Comparison of ENCODE assay signal across 8 mouse cellular contexts in the genomic region with DNA sequence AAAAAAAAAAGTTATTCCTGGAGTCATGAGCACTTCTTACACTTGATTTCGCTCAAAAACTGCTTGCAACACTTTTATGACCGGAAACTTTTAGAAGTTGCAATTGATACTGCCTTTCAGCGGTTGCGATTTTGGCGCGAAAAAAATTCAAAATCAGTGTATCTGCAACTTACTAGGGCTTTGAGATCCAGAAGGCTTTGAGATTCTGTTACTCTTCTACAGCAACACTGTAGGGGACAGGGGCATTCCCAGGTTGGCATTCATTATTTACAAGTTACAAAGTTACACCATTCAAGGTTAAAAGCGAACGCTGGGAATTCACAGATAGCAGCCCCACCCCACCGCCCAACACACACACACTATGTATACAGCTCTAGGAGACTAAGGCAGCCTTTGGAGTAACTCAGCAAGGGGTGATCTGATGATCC. TPM values are rescaled to one million over a fixed set of nuclear protein-coding genes. Genes with fewer than 3 reads are reported as not detected.
A peak's percentile ranks its signal among the peaks of the same experiment; 100 is the strongest.
DNase-seq lines count a peak whose midpoint lies in the region; ATAC-seq and TF ChIP-seq lines count a peak whose summit lies in the region.

No protein-coding gene starts in this region.

- no peak for TF ChIP-seq CTCF in left cerebral cortex, adult 2 months (IDR thresholded peaks at IDR 0.05)
- TF ChIP-seq CTCF in midbrain, postnatal 0 days (IDR thresholded peaks at IDR 0.05), result no peak

- peak overlapping the region; percentile 48 for H3K4me3 ChIP-seq in left cerebral cortex, adult 2 months
- H3K4me3 ChIP-seq in forebrain, embryonic 15.5 days, result peak overlapping the region; percentile 46
- H3K4me3 ChIP-seq in limb, embryonic 10.5 days, result peak overlapping the region; percentile 52
- peak overlapping the region; percentile 37 for H3K4me3 ChIP-seq in midbrain, postnatal 0 days (ENCODE audit: low read depth, low read length)

- H3K4me1 ChIP-seq in forebrain, embryonic 15.5 days, result peaks cover 59% of the 10 kb centered on the region
- peaks cover 31% of the 10 kb centered on the region for H3K4me1 ChIP-seq in limb, embryonic 10.5 days
- H3K4me1 ChIP-seq in midbrain, postnatal 0 days (ENCODE audit: insufficient read depth, low read length), result peaks cover 11% of the 10 kb centered on the region

- under 1% methylated on average over 9 of the region's 9 CpGs for WGBS in forebrain, embryonic 15.5 days
- WGBS in limb, embryonic 10.5 days, result 3% methylated on average over 9 of the region's 9 CpGs
- 3% methylated on average over 9 of the region's 9 CpGs for WGBS in midbrain, postnatal 0 days

- H3K9me3 ChIP-seq in forebrain, embryonic 15.5 days, result no peaks in the 10 kb centered on the region
- no peaks in the 10 kb centered on the region for H3K9me3 ChIP-seq in limb, embryonic 10.5 days (replicated peaks)
- H3K9me3 ChIP-seq in midbrain, postnatal 0 days (ENCODE audit: low read length), result no peaks in the 10 kb centered on the region

- no peak for ATAC-seq in forebrain, embryonic 15.5 days (replicated peaks)
- ATAC-seq in midbrain, postnatal 0 days (ENCODE audit: low FRiP score), result no peak

- H3K4me2 ChIP-seq in forebrain, embryonic 15.5 days (replicated peaks), result peak overlapping the region; percentile 77
- peak overlapping the region; percentile 44 for H3K4me2 ChIP-seq in midbrain, postnatal 0 days (ENCODE audit: low read depth, low read length, poor library complexity, severe bottlenecking)

- intact Hi-C loops in left cerebral cortex, adult 2 months (cut with DNase I), result loop anchor here (10.0 kb wide), 3 partner anchors 1801 to 1911 kb away; a partner anchor contains a TSS

- no peaks in the 10 kb centered on the region for H3K36me3 ChIP-seq in forebrain, embryonic 15.5 days
- no peaks in the 10 kb centered on the region for H3K36me3 ChIP-seq in limb, embryonic 10.5 days
- no peaks in the 10 kb centered on the region for H3K36me3 ChIP-seq in midbrain, postnatal 0 days (ENCODE audit: insufficient read depth, low read length)

- peak overlapping the region; percentile 26; the same call in 1 of the 2 replicates for H3K9ac ChIP-seq in forebrain, embryonic 15.5 days (replicated peaks)
- H3K9ac ChIP-seq in midbrain, postnatal 0 days (replicated peaks; ENCODE audit: low read length, poor library complexity, severe bottlenecking), result no peak overlapping the region

- H3K27ac ChIP-seq in left cerebral cortex, adult 2 months, result no peak overlapping the region
- peak overlapping the region; percentile 88 for H3K27ac ChIP-seq in forebrain, embryonic 15.5 days (replicated peaks)
- peak overlapping the region; percentile 93 for H3K27ac ChIP-seq in limb, embryonic 10.5 days
- no peak overlapping the region for H3K27ac ChIP-seq in midbrain, postnatal 0 days (ENCODE audit: low read depth, low read length)

- no peaks in the 10 kb centered on the region for H3K27me3 ChIP-seq in forebrain, embryonic 15.5 days
- H3K27me3 ChIP-seq in limb, embryonic 10.5 days (ENCODE audit: low read depth, poor library complexity, severe bottlenecking), result no peaks in the 10 kb centered on the region
- H3K27me3 ChIP-seq in midbrain, postnatal 0 days (ENCODE audit: insufficient read depth, low read length), result no peaks in the 10 kb centered on the region

- peak in 1 of 2 experiments; percentile 13 for DNase-seq in left cerebral cortex, adult 2 months (ENCODE audit: extremely low spot score in 1 of 2, low spot score in 2 of 2)
- DNase-seq in left cerebral cortex, adult 11 months (ENCODE audit: low spot score), result no peak
- peak; percentile 54 for DNase-seq in adipocyte (ENCODE audit: low spot score)
- DNase-seq in limb, embryonic 10.5 days (ENCODE audit: low spot score), result peak; percentile 59
- peak; percentile 61 for DNase-seq in midbrain, postnatal 0 days (ENCODE audit: low spot score)
- DNase-seq in thymus, postnatal 4 days, result peak; percentile 47
- DNase-seq in ovary, postnatal 10 days (ENCODE audit: low spot score), result no peak

RNA-seq across cellular contexts. Expression of a gene that starts 0.6 kb away (rescaled TPM):
- total RNA-seq in left cerebral cortex, adult 2 months (2021), result 10 to 100 TPM; 49.9 to 62.3 TPM
- polyA plus RNA-seq in forebrain, embryonic 15.5 days (2015; fragmentation: Nextera tagmentation; extraction: Ambion mirVana), result 79.3 and 101 TPM in 2 replicates
- polyA plus RNA-seq in limb, embryonic 10.5 days (2016; fragmentation: Nextera tagmentation; extraction: Ambion mirVana), result 131 and 133 TPM in 2 replicates
- total RNA-seq in midbrain, postnatal 0 days (2014; rRNA removed), result 282 and 525 TPM in 2 replicates
- 8.2 and 10.0 TPM in 2 replicates for polyA plus RNA-seq in midbrain, postnatal 0 days (2015; fragmentation: Nextera tagmentation; extraction: Ambion mirVana)

RNA-seq across cellular contexts. Expression of a gene that starts 3.3 kb away (rescaled TPM):
- 1 to 10 TPM in 1 of 2 experiments, not detected in 1; 2.7 TPM for total RNA-seq in left cerebral cortex, adult 2 months (2021)
- polyA plus RNA-seq in forebrain, embryonic 15.5 days (2015; fragmentation: Nextera tagmentation; extraction: Ambion mirVana), result 2.6 and 3.0 TPM in 2 replicates
- 5.4 and 9.9 TPM in 2 replicates for polyA plus RNA-seq in limb, embryonic 10.5 days (2016; fragmentation: Nextera tagmentation; extraction: Ambion mirVana)
- total RNA-seq in midbrain, postnatal 0 days (2014; rRNA removed), result 145 and 318 TPM in 2 replicates
- polyA plus RNA-seq in midbrain, postnatal 0 days (2015; fragmentation: Nextera tagmentation; extraction: Ambion mirVana), result not detected in 2 replicates

RNA-seq across cellular contexts. Expression of a gene that starts 3.3 kb away (rescaled TPM):
- total RNA-seq in left cerebral cortex, adult 2 months (2021), result 1 to 10 TPM; 6.7 to 8.3 TPM
- polyA plus RNA-seq in forebrain, embryonic 15.5 days (2015; fragmentation: Nextera tagmentation; extraction: Ambion mirVana), result 9.6 and 13.7 TPM in 2 replicates
- 33.1 and 40.9 TPM in 2 replicates for polyA plus RNA-seq in limb, embryonic 10.5 days (2016; fragmentation: Nextera tagmentation; extraction: Ambion mirVana)
- total RNA-seq in midbrain, postnatal 0 days (2014; rRNA removed), result 54.7 and 116 TPM in 2 replicates
- 2.0 TPM in 2 replicates for polyA plus RNA-seq in midbrain, postnatal 0 days (2015; fragmentation: Nextera tagmentation; extraction: Ambion mirVana)

RNA-seq across cellular contexts. Expression of a gene that starts 3.5 kb away (rescaled TPM):
- 1 to 10 TPM; 1.3 to 5.5 TPM for total RNA-seq in left cerebral cortex, adult 2 months (2021)
- 0.67 and 1.9 TPM in 2 replicates for polyA plus RNA-seq in forebrain, embryonic 15.5 days (2015; fragmentation: Nextera tagmentation; extraction: Ambion mirVana)
- 3.4 and 5.5 TPM in 2 replicates for polyA plus RNA-seq in limb, embryonic 10.5 days (2016; fragmentation: Nextera tagmentation; extraction: Ambion mirVana)
- 41.9 and 77.2 TPM in 2 replicates for total RNA-seq in midbrain, postnatal 0 days (2014; rRNA removed)
- polyA plus RNA-seq in midbrain, postnatal 0 days (2015; fragmentation: Nextera tagmentation; extraction: Ambion mirVana), result 0.48 and 0.76 TPM in 2 replicates

RNA-seq across cellular contexts. Expression of a gene that starts 26.2 kb away (rescaled TPM):
- total RNA-seq in left cerebral cortex, adult 2 months (2021), result 10 to 100 TPM; 27.3 to 38.5 TPM
- 12.2 and 15.4 TPM in 2 replicates for polyA plus RNA-seq in forebrain, embryonic 15.5 days (2015; fragmentation: Nextera tagmentation; extraction: Ambion mirVana)
- 17.9 and 22.1 TPM in 2 replicates for polyA plus RNA-seq in limb, embryonic 10.5 days (2016; fragmentation: Nextera tagmentation; extraction: Ambion mirVana)
- 213 and 311 TPM in 2 replicates for total RNA-seq in midbrain, postnatal 0 days (2014; rRNA removed)
- polyA plus RNA-seq in midbrain, postnatal 0 days (2015; fragmentation: Nextera tagmentation; extraction: Ambion mirVana), result 2.7 and 3.8 TPM in 2 replicates

Comparison
In these comparisons a context has a peak if more than half of its experiments do, and no peak if none do; other contexts are left out.
1. DNase-seq: peak in adipocyte (single experiment), limb, embryonic 10.5 days (single experiment), midbrain, postnatal 0 days (single experiment) and thymus, postnatal 4 days (single experiment); none in left cerebral cortex, adult 11 months (single experiment) and ovary, postnatal 10 days (single experiment).
2. H3K27ac ChIP-seq: peak in forebrain, embryonic 15.5 days (single experiment) and limb, embryonic 10.5 days (single experiment); none in left cerebral cortex, adult 2 months (single experiment) and midbrain, postnatal 0 days (single experiment).
3. Peak in every context shown above with its lines, with median percentiles within 50 percentile points of each other: H3K4me3 ChIP-seq.